Mouse (Mus musculus) heart, embryonic 14.5 days (tissue): ENCODE results near the gene Hnrnpa2b1. TPM values are rescaled to one million over a fixed set of nuclear protein-coding genes. Genes with fewer than 3 reads are reported as not detected.
"Not testable (repeated sequence)": the region's sequence is repeated elsewhere in the genome, so short reads cannot be mapped to it uniquely, and the experiment has no call there.

Experiments used
- ATAC-seq: fragments of 200-750 bp; cut with Nextera tagmentation; 2 replicates; pipeline ENCODE4 v1.8.0; 2017; ENCODE audit warnings: low read depth, moderate TSS enrichment; ENCODE audit not compliant: insufficient number of reproducible peaks, insufficient read depth, low FRiP score
- H3K27ac ChIP-seq, 2 experiments: fragments of 200-500 bp in 1 of 2; fragments of 300-500 bp in 1 of 2; sonication (generic) in 1 of 2; replicated peaks in 1 of 2; 2 replicates each; pipeline ENCODE4 v1.5.1; 2012 to 2014; ENCODE audit warnings: low read depth in 2 of 2, low read length in 2 of 2, control low read depth in 1 of 2, mild to moderate bottlenecking in 1 of 2, mixed read lengths in 1 of 2; ENCODE audit not compliant: control insufficient read depth in 1 of 2, insufficient read depth in 1 of 2
- H3K27me3 ChIP-seq: fragments of 300-500 bp; sonication (generic); 2 replicates; pipeline ENCODE4 v1.6.1; 2014; ENCODE audit warnings: mild to moderate bottlenecking, low read length, control low read depth; ENCODE audit not compliant: control insufficient read depth, insufficient read depth
- H3K36me3 ChIP-seq: fragments of 300-500 bp; sonication (generic); 2 replicates; pipeline ENCODE4 v1.6.1; 2014; ENCODE audit warnings: mild to moderate bottlenecking, control low read depth, low read length, mixed read lengths; ENCODE audit not compliant: control insufficient read depth, insufficient read depth
- H3K4me1 ChIP-seq, 2 experiments: fragments of 200-500 bp in 1 of 2; fragments of 300-500 bp in 1 of 2; sonication (generic) in 1 of 2; 2 replicates each; pipeline ENCODE4 v1.6.1; 2012 to 2014; ENCODE audit warnings: low read length in 2 of 2, control low read depth in 1 of 2, mixed read lengths in 1 of 2; ENCODE audit not compliant: control insufficient read depth in 2 of 2, insufficient read depth in 2 of 2
- H3K4me2 ChIP-seq: fragments of 300-500 bp; sonication (generic); 2 replicates; pipeline ENCODE4 v1.6.1; 2014; ENCODE audit warnings: mild to moderate bottlenecking, low read length
- H3K4me3 ChIP-seq, 2 experiments: fragments of 200-500 bp in 1 of 2; fragments of 300-500 bp in 1 of 2; sonication (generic) in 1 of 2; 2 replicates each; pipeline ENCODE4 v1.5.1; 2012 to 2014; ENCODE audit warnings: low read length in 2 of 2, mild to moderate bottlenecking in 2 of 2, control low read depth in 1 of 2, low read depth in 1 of 2, moderate library complexity in 1 of 2; ENCODE audit not compliant: control insufficient read depth in 1 of 2, insufficient read depth in 1 of 2
- H3K9ac ChIP-seq: fragments of 300-500 bp; sonication (generic); 2 replicates; pipeline ENCODE4 v1.6.1; 2014; ENCODE audit warnings: mild to moderate bottlenecking, low read length
- H3K9me3 ChIP-seq: fragments of 300-500 bp; sonication (generic); 2 replicates; pipeline ENCODE4 v1.6.1; 2016; ENCODE audit warnings: low read length, control low read depth; ENCODE audit not compliant: control insufficient read depth
- WGBS: fragments of 180-500 bp; shearing (Covaris S2); extraction: QIAGEN DNeasy Blood & Tissue Kit; methylation state at CpG from one replicate; pipeline ENCODE4 v1.1.7; 2014; 5-methylcytosine and 5-hydroxymethylcytosine counted together
- polyA plus RNA-seq: library from polyadenylated mRNA; unstranded; fragments of >200 nt; fragmentation: Nextera tagmentation; extraction: Ambion mirVana; gene quantifications from 2 replicates; pipeline ENCODE4 v1.2.1, GENCODE M21; 2014

Hnrnpa2b1 gene
- polyA plus RNA-seq, 1 experiment from 2014 or later: 638 TPM

DNA sequence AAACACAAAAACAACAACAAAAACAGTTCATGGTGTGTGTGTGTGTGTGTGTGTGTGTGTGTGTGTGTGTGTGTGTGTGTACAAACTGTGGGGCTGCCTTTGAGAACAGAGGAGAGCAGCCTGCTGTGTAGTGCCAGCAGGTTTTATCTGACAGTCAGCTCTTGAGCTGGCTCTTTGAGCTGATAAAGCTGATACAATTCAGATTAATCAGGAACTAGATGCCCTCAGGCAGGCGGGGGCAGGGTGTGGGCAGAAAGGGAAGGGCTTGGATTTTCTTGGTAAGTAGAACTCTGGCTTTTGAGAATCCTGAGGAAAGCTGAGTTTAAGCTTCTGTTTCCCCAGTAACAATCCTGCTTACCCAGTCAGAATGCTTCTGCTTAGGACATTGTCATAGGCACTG lies 36.0 kb upstream of the Hnrnpa2b1 start:
- no peak overlapping the region for H3K4me2 ChIP-seq
- H3K27ac ChIP-seq: no peak overlapping the region
- H3K4me3 ChIP-seq: no peak overlapping the region
- no peaks in the 10 kb centered on the region for H3K9me3 ChIP-seq
- WGBS: 33% methylated on average over 1 of the region's 1 CpGs
- H3K9ac ChIP-seq: no peak overlapping the region
- ATAC-seq: no peak
- peaks cover 5 to 6% of the 10 kb centered on the region in 2 experiments; a peak in 2 of 4 replicates for H3K4me1 ChIP-seq
- H3K27me3 ChIP-seq: no peaks in the 10 kb centered on the region
- no peaks in the 10 kb centered on the region for H3K36me3 ChIP-seq

DNA sequence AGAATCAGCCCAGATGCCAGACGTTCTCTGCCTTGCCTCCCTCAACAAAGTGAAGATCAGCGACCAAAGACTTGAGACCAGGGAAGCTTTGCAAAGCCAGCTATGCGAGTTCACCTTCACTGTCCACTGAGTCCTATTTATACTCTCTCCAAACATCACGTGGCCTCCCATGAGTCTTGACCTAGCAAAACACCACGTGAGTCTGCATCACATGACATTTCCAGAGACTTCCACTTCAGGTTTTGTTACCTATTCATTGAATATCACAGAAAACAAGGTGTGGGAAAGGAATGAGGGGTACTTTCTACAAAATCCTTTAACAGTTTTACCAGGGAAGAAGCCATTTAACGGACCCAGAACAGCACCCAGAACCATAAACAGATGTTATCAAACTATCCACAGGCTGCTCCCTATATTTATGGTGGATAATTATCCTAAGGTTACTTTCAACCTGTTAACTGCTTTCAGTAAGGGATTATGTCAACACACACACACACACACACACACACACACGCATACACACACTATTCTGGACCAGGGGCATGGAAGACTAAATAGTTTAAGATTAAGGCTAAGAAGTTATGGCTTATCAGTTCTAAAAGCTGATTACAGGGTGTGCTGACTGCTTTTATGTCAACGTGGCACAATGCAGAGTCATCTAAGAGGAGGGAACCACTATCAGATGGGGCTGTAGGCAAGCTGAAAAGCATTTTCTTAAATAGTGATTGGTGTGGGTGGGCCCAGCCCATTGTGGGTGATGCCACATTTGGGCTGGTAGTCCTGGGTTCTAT lies 27.8 kb upstream of the Hnrnpa2b1 start:
- H3K27ac ChIP-seq: no peak overlapping the region
- H3K27me3 ChIP-seq: no peaks in the 10 kb centered on the region
- no peak overlapping the region for H3K9ac ChIP-seq
- no peaks in the 10 kb centered on the region for H3K9me3 ChIP-seq
- no peaks in the 10 kb centered on the region for H3K36me3 ChIP-seq
- H3K4me3 ChIP-seq: no peak overlapping the region
- no peak overlapping the region for H3K4me2 ChIP-seq
- WGBS: 47% methylated on average over 8 of the region's 8 CpGs
- no peak for ATAC-seq
- no peaks in the 10 kb centered on the region for H3K4me1 ChIP-seq

- H3K4me2 ChIP-seq: no peak overlapping the region
- no peaks in the 10 kb centered on the region for H3K27me3 ChIP-seq
- H3K36me3 ChIP-seq: no peaks in the 10 kb centered on the region
- peak overlapping the region; percentile 58 to 82 for H3K27ac ChIP-seq
- no peak for ATAC-seq
- 20% methylated on average over 2 of the region's 2 CpGs for WGBS
- peaks cover 9 to 14% of the 10 kb centered on the region in 2 experiments; a peak in 3 of 4 replicates for H3K4me1 ChIP-seq
- H3K4me3 ChIP-seq: no peak overlapping the region
- no peaks in the 10 kb centered on the region for H3K9me3 ChIP-seq
- no peak overlapping the region for H3K9ac ChIP-seq
These were observed 20.1 kb upstream of the Hnrnpa2b1 start for GRCm38 (mm10) chr6:51489787-51490186.

DNA sequence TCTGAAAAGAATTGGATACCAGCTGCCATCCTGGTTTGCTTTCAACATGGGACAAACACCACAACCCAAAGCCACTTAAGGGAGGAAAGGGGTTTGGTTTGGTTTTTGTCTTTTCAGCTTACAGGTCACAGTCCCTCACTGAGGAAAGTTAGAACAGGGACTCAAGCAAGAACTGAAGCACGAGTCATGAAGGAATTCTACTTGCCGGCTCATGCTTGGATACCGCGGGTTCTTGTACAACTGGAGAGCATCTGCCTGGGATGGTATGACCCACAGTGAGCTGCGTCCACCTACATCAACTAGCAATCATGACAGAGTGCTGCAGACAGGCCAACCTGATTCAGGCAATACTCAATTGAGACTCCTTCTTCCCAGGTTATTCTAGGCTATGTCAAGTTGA lies 17.0 kb upstream of the Hnrnpa2b1 start:
- WGBS: 76% methylated on average over 5 of the region's 5 CpGs
- peak overlapping the region in 1 of 2 experiments; percentile 16; a peak in 1 of 4 replicates for H3K27ac ChIP-seq

GRCm38 (mm10) chr6:51486076-51486710 lies 16.5 kb upstream of the Hnrnpa2b1 start:
- 24% methylated on average over 7 of the region's 7 CpGs for WGBS
- peaks cover 9 to 14% of the 10 kb centered on the region in 2 experiments; a peak in 3 of 4 replicates for H3K4me1 ChIP-seq
- no peak overlapping the region for H3K27ac ChIP-seq

More for the DNA sequence above, 17.0 kb upstream of the Hnrnpa2b1 start:
- Histone ChIP-seq H3K4me1 (peaks cover 9 to 14% of the 10 kb centered on the region in 2 experiments; a peak in 3 of 4 replicates), H3K27me3 (no peaks in the 10 kb centered on the region), H3K4me2 (no peak overlapping the region), H3K4me3 (no peak overlapping the region), H3K36me3 (peaks cover 17% of the 10 kb centered on the region), H3K9ac (no peak overlapping the region), H3K9me3 (no peaks in the 10 kb centered on the region)
- no peak for ATAC-seq

GRCm38 (mm10) chr6:51485646-51486045 lies 16.0 kb upstream of the Hnrnpa2b1 start:
- H3K4me3 ChIP-seq: no peak overlapping the region
- H3K27ac ChIP-seq: no peak overlapping the region
- no peak for ATAC-seq
- no peaks in the 10 kb centered on the region for H3K27me3 ChIP-seq
- no peaks in the 10 kb centered on the region for H3K9me3 ChIP-seq
- 42% methylated on average over 2 of the region's 2 CpGs for WGBS
- H3K36me3 ChIP-seq: peaks cover 28% of the 10 kb centered on the region
- peaks cover 9 to 14% of the 10 kb centered on the region in 2 experiments; a peak in 3 of 4 replicates for H3K4me1 ChIP-seq
- no peak overlapping the region for H3K4me2 ChIP-seq
- no peak overlapping the region for H3K9ac ChIP-seq

More at GRCm38 (mm10) chr6:51486076-51486710, 16.5 kb upstream of the Hnrnpa2b1 start:
- Histone ChIP-seq H3K4me2 (no peak overlapping the region), H3K27me3 (no peaks in the 10 kb centered on the region), H3K36me3 (peaks cover 22% of the 10 kb centered on the region), H3K9ac (no peak overlapping the region), H3K4me3 (no peak overlapping the region), H3K9me3 (no peaks in the 10 kb centered on the region)
- ATAC-seq: no peak

GRCm38 (mm10) chr6:51484556-51484955 lies 14.9 kb upstream of the Hnrnpa2b1 start:
- WGBS: 91% methylated on average over 8 of the region's 8 CpGs
- H3K4me3 ChIP-seq, H3K4me1 ChIP-seq: not testable (repeated sequence)

More at GRCm38 (mm10) chr6:51484556-51484955, 14.9 kb upstream of the Hnrnpa2b1 start:
- peaks cover 38% of the 10 kb centered on the region for H3K36me3 ChIP-seq
- H3K27me3 ChIP-seq, H3K9ac ChIP-seq, H3K4me2 ChIP-seq, ATAC-seq, H3K27ac ChIP-seq, H3K9me3 ChIP-seq: not testable (repeated sequence)
